Mouse (Mus musculus): ENCODE data around the gene Acss1. TPM values are rescaled to one million over a fixed set of nuclear protein-coding genes. Genes with fewer than 3 reads are reported as not detected.

The Acss1 gene
- polyA plus RNA-seq, 1 experiment from 2014 or later: 11.3 TPM

GRCm38 (mm10) chr2:150607086-150607485, 61.2 kb downstream of the Acss1 start:
- H3K9ac ChIP-seq (ENCODE audit: low read length): peak overlapping the region; percentile 15; the same call in 1 of the 2 replicates
- H3K4me3 ChIP-seq (ENCODE audit: low read length): peak overlapping the region; percentile 15; the same call in 1 of the 2 replicates
- WGBS: 38% methylated on average over 1 of the region's 1 CpGs
- no peak for ATAC-seq (ENCODE audit: low read depth)
- H3K36me3 ChIP-seq (ENCODE audit: control insufficient read depth, insufficient read depth, low read length): no peaks in the 10 kb centered on the region
- H3K27me3 ChIP-seq (ENCODE audit: control insufficient read depth, insufficient read depth, low read depth, low read length): no peaks in the 10 kb centered on the region
- H3K9me3 ChIP-seq (ENCODE audit: control insufficient read depth, low read length): no peaks in the 10 kb centered on the region
- peak overlapping the region; percentile 88 for H3K4me2 ChIP-seq (ENCODE audit: low read depth, low read length)
- no peak overlapping the region for H3K27ac ChIP-seq (ENCODE audit: low read length)
- peaks cover 4% of the 10 kb centered on the region for H3K4me1 ChIP-seq (replicated peaks; ENCODE audit: control insufficient read depth, insufficient read depth, low read length)

GRCm38 (mm10) chr2:150604802-150605201, 63.5 kb downstream of the Acss1 start:
- no peaks in the 10 kb centered on the region for H3K9me3 ChIP-seq (ENCODE audit: control insufficient read depth, low read length)
- no peak overlapping the region for H3K9ac ChIP-seq (ENCODE audit: low read length)
- 68% methylated on average over 2 of the region's 2 CpGs for WGBS
- H3K36me3 ChIP-seq (ENCODE audit: control insufficient read depth, insufficient read depth, low read length): no peaks in the 10 kb centered on the region
- H3K27me3 ChIP-seq (ENCODE audit: control insufficient read depth, insufficient read depth, low read depth, low read length): no peaks in the 10 kb centered on the region
- H3K27ac ChIP-seq (ENCODE audit: low read length): no peak overlapping the region
- ATAC-seq (ENCODE audit: low read depth): no peak
- peaks cover 4% of the 10 kb centered on the region for H3K4me1 ChIP-seq (replicated peaks; ENCODE audit: control insufficient read depth, insufficient read depth, low read length)
- no peak overlapping the region for H3K4me3 ChIP-seq (ENCODE audit: low read length)
- H3K4me2 ChIP-seq (ENCODE audit: low read depth, low read length): no peak overlapping the region

- Histone ChIP-seq H3K9ac (ENCODE audit: low read length) (no peak overlapping the region), H3K4me3 (ENCODE audit: low read length) (no peak overlapping the region), H3K27me3 (ENCODE audit: control insufficient read depth, insufficient read depth, low read depth, low read length) (no peaks in the 10 kb centered on the region), H3K27ac (ENCODE audit: low read length) (no peak overlapping the region), H3K4me1 (replicated peaks; ENCODE audit: control insufficient read depth, insufficient read depth, low read length) (peaks cover 2% of the 10 kb centered on the region), H3K36me3 (ENCODE audit: control insufficient read depth, insufficient read depth, low read length) (no peaks in the 10 kb centered on the region), H3K9me3 (ENCODE audit: control insufficient read depth, low read length) (no peaks in the 10 kb centered on the region), H3K4me2 (ENCODE audit: low read depth, low read length) (no peak overlapping the region)
- WGBS: 92% methylated on average over 2 of the region's 2 CpGs
- ATAC-seq (ENCODE audit: low read depth): no peak
These were observed 66.1 kb downstream of the Acss1 start for GRCm38 (mm10) chr2:150602166-150602565.

- H3K9ac ChIP-seq (ENCODE audit: low read length): no peak overlapping the region
- no peak overlapping the region for H3K4me3 ChIP-seq (ENCODE audit: low read length)
- WGBS: 92% methylated on average over 2 of the region's 2 CpGs
- no peaks in the 10 kb centered on the region for H3K4me1 ChIP-seq (replicated peaks; ENCODE audit: control insufficient read depth, insufficient read depth, low read length)
- ATAC-seq (ENCODE audit: low read depth): no peak
- H3K36me3 ChIP-seq (ENCODE audit: control insufficient read depth, insufficient read depth, low read length): no peaks in the 10 kb centered on the region
- H3K4me2 ChIP-seq (ENCODE audit: low read depth, low read length): no peak overlapping the region
- H3K27me3 ChIP-seq (ENCODE audit: control insufficient read depth, insufficient read depth, low read depth, low read length): no peaks in the 10 kb centered on the region
- no peak overlapping the region for H3K27ac ChIP-seq (ENCODE audit: low read length)
- H3K9me3 ChIP-seq (ENCODE audit: control insufficient read depth, low read length): no peaks in the 10 kb centered on the region
These were observed 68.0 kb downstream of the Acss1 start for GRCm38 (mm10) chr2:150600263-150600662.

DNA sequence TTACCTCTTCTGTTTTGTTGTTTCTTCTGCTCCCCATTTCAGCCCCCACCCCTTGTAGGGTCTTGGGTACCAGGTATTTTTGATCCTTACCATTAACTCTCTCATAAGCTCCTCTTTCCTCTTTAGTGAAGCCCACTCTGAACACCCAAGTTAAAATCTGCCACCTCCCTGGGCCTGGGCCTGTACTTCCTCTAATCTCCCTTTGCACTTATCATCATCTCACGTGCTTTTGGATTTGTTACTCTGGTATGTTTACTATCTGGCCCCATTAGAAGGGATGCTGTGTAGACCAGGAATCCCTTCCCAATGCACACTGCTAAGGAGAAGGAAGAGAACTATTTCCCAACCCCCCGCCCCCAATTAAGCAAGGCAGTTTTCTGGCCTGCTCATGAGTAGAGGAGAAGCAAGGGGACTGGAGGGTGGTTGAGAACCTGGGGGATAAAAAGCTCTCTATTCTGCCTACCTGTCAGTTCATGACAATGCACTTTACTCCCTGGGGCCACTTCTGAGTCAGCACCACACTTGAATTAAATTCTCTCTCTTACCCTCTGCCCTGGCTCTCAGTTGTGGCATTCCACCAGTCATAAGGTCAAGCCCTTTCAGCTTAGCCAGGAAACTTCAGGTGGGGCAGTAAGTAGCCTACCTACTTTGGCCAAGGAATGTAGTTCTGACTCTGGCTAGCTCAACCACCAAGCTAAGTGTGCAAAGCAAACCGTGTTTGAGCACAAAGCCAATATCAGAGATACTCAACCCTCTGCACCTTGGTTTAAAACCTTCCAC, 72.7 kb downstream of the Acss1 start:
- H3K36me3 ChIP-seq (ENCODE audit: control insufficient read depth, insufficient read depth, low read length): peaks cover 4% of the 10 kb centered on the region; the same call in 1 of the 2 replicates
- no peaks in the 10 kb centered on the region for H3K9me3 ChIP-seq (ENCODE audit: control insufficient read depth, low read length)
- no peak overlapping the region for H3K4me2 ChIP-seq (ENCODE audit: low read depth, low read length)
- no peak overlapping the region for H3K9ac ChIP-seq (ENCODE audit: low read length)
- 69% methylated on average over 3 of the region's 3 CpGs for WGBS
- H3K4me3 ChIP-seq (ENCODE audit: low read length): no peak overlapping the region
- no peak overlapping the region for H3K27ac ChIP-seq (ENCODE audit: low read length)
- ATAC-seq (ENCODE audit: low read depth): no peak
- no peaks in the 10 kb centered on the region for H3K4me1 ChIP-seq (replicated peaks; ENCODE audit: control insufficient read depth, insufficient read depth, low read length)
- no peaks in the 10 kb centered on the region for H3K27me3 ChIP-seq (ENCODE audit: control insufficient read depth, insufficient read depth, low read depth, low read length)

DNA sequence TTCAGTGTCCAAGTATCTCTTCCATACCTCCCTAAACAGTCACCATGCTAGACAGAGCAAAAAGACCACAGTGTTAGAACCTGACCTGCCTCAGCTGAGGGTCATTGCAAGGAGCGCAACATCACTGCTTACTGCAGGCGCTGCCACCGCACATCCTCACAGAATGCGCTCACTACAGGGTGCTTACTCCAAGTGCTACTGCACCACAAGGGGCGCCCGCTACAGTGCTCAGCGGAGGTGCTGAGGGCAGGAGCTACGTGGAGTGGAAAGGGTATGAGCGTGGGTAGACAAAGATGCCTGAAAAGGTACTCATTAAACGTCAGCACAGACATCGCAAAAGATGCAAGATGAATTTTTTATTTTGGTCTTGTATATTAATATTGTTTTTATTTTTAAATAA, 79.2 kb downstream of the Acss1 start:
- H3K4me3 ChIP-seq (ENCODE audit: low read length): no peak overlapping the region
- no peaks in the 10 kb centered on the region for H3K4me1 ChIP-seq (replicated peaks; ENCODE audit: control insufficient read depth, insufficient read depth, low read length)
- H3K9ac ChIP-seq (ENCODE audit: low read length): no peak overlapping the region
- WGBS: 82% methylated on average over 11 of the region's 11 CpGs
- no peak overlapping the region for H3K4me2 ChIP-seq (ENCODE audit: low read depth, low read length)
- H3K27ac ChIP-seq (ENCODE audit: low read length): no peak overlapping the region
- no peaks in the 10 kb centered on the region for H3K9me3 ChIP-seq (ENCODE audit: control insufficient read depth, low read length)
- H3K27me3 ChIP-seq (ENCODE audit: control insufficient read depth, insufficient read depth, low read depth, low read length): no peaks in the 10 kb centered on the region
- H3K36me3 ChIP-seq (ENCODE audit: control insufficient read depth, insufficient read depth, low read length): peaks cover 26% of the 10 kb centered on the region
- ATAC-seq (ENCODE audit: low read depth): no peak

- WGBS: 54% methylated on average over 1 of the region's 1 CpGs
These were observed 88.7 kb downstream of the Acss1 start for GRCm38 (mm10) chr2:150579628-150580027.

GRCm38 (mm10) chr2:150578603-150579002, 89.7 kb downstream of the Acss1 start:
- Histone ChIP-seq H3K36me3 (ENCODE audit: control insufficient read depth, insufficient read depth, low read length) (no peaks in the 10 kb centered on the region; the same call in 1 of the 2 replicates), H3K27me3 (ENCODE audit: control insufficient read depth, insufficient read depth, low read depth, low read length) (no peaks in the 10 kb centered on the region), H3K4me3 (ENCODE audit: low read length) (no peak overlapping the region), H3K4me2 (ENCODE audit: low read depth, low read length) (no peak overlapping the region), H3K4me1 (replicated peaks; ENCODE audit: control insufficient read depth, insufficient read depth, low read length) (no peaks in the 10 kb centered on the region), H3K9ac (ENCODE audit: low read length) (no peak overlapping the region), H3K27ac (ENCODE audit: low read length) (no peak overlapping the region), H3K9me3 (ENCODE audit: control insufficient read depth, low read length) (no peaks in the 10 kb centered on the region)
- no peak for ATAC-seq (ENCODE audit: low read depth)
- 75% methylated on average over 5 of the region's 5 CpGs for WGBS

More at GRCm38 (mm10) chr2:150579628-150580027, 88.7 kb downstream of the Acss1 start:
- ATAC-seq (ENCODE audit: low read depth): no peak
- H3K4me1 ChIP-seq (replicated peaks; ENCODE audit: control insufficient read depth, insufficient read depth, low read length): no peaks in the 10 kb centered on the region
- H3K9me3 ChIP-seq (ENCODE audit: control insufficient read depth, low read length): no peaks in the 10 kb centered on the region
- H3K9ac ChIP-seq (ENCODE audit: low read length): no peak overlapping the region
- H3K4me3 ChIP-seq (ENCODE audit: low read length): no peak overlapping the region
- peaks cover 5% of the 10 kb centered on the region; the same call in 1 of the 2 replicates for H3K36me3 ChIP-seq (ENCODE audit: control insufficient read depth, insufficient read depth, low read length)
- H3K27ac ChIP-seq (ENCODE audit: low read length): no peak overlapping the region
- H3K27me3 ChIP-seq (ENCODE audit: control insufficient read depth, insufficient read depth, low read depth, low read length): no peaks in the 10 kb centered on the region
- H3K4me2 ChIP-seq (ENCODE audit: low read depth, low read length): no peak overlapping the region

DNA sequence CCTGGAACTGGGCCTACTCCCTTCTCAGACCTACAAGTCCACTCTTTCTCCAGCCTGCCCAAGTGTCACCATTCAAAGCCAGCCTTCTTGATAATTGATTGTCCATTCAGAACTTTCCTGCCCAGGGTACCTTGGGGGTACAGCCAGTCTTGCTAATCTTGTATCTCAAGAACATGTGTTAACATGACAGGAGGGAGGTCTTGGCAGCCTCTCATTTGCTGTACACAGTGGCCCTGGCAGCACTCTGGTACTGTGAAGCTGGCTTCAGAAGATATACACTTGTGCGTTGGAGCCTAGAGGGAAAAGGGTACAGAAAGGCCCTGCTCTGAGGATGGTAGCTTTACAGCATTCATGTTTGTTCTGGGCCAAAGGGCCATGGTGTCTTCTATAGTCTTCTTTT, 92.0 kb downstream of the Acss1 start:
- 89% methylated on average over 1 of the region's 1 CpGs for WGBS
- Histone ChIP-seq H3K36me3 (ENCODE audit: control insufficient read depth, insufficient read depth, low read length) (no peaks in the 10 kb centered on the region), H3K27me3 (ENCODE audit: control insufficient read depth, insufficient read depth, low read depth, low read length) (no peaks in the 10 kb centered on the region), H3K27ac (ENCODE audit: low read length) (no peak overlapping the region), H3K9ac (ENCODE audit: low read length) (no peak overlapping the region), H3K4me3 (ENCODE audit: low read length) (no peak overlapping the region), H3K4me1 (replicated peaks; ENCODE audit: control insufficient read depth, insufficient read depth, low read length) (no peaks in the 10 kb centered on the region), H3K9me3 (ENCODE audit: control insufficient read depth, low read length) (no peaks in the 10 kb centered on the region), H3K4me2 (ENCODE audit: low read depth, low read length) (no peak overlapping the region)
- no peak for ATAC-seq (ENCODE audit: low read depth)

Measured in lung, embryonic 16.5 days (tissue).